Mouse (Mus musculus) small intestine, adult 2 months (tissue): ENCODE data around the gene Zfp280b.

Experiments used
- CTCF ChIP-seq: fragments of 200-500 bp; IDR thresholded peaks from 2 replicates; pipeline ENCODE4 v1.5.1; 2012; ENCODE audit warnings: low read depth, mild to moderate bottlenecking, control low read depth, inconsistent platforms, low read length, moderate library complexity, mixed read lengths; ENCODE audit not compliant: insufficient replicate concordance, insufficient read length; ENCODE audit errors: extremely low read depth
- POLR2A ChIP-seq: fragments of 200-500 bp; IDR thresholded peaks from 2 replicates; pipeline ENCODE4 v1.6.1; 2012; ENCODE audit warnings: low read depth, mild to moderate bottlenecking, control low read depth, inconsistent platforms, low read length, moderate library complexity

DNA sequence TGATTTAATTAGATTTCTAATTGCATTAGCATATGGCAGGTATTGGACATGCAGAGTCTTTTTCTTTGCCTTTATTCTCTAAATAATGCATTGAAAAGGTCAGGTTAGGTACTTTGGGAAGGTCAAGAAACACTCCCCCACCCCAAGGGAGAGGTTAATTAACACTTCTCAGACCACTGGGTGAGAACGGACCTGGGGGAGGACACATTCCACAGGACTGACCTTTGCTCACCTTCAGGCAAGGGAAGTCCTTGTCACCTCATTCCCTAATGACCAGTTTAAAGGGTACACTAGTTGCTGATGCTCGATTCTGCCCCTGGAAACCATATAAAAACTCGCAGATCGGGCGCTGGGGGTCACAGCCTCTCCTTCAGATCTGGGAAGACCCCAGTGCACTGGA, 3.2 kb upstream of the Zfp280b start:
- TF ChIP-seq CTCF (no peak), POLR2A (no peak)
